Mouse (Mus musculus): ENCODE measurements around the gene Selenbp1. TPM values are rescaled to one million over a fixed set of nuclear protein-coding genes. Genes with fewer than 3 reads are reported as not detected.
"Not testable (repeated sequence)": the region's sequence is repeated elsewhere in the genome, so short reads cannot be mapped to it uniquely, and the experiment has no call there.

The Selenbp1 gene
- total RNA-seq, 2 experiments from 2014 or later = 10.7 to 15.2 TPM

DNA sequence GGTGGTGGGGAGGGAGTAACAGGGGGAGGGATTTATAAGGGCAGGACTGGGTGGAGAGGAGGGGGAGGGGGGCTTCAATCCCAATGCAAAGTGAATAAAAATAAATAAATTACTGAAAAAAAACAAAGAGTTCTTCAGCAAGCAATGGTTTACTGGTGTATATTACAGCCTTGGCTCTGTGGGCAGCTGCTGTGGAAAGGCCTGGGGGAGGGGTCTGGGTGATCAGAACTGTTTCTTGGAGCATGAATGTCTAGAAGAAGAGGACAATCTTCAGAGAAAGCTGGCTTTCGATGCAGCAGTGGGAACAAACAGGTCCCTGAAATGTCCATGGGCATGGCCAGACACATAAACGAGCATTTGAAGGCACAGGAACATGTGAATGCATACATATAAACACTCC, 577 bp upstream of the Selenbp1 start:
- DNase-seq = not testable (repeated sequence)

GRCm38 (mm10) chr3:94933604-94934003, 748 bp downstream of the Selenbp1 start:
- not testable (repeated sequence) for DNase-seq

DNA sequence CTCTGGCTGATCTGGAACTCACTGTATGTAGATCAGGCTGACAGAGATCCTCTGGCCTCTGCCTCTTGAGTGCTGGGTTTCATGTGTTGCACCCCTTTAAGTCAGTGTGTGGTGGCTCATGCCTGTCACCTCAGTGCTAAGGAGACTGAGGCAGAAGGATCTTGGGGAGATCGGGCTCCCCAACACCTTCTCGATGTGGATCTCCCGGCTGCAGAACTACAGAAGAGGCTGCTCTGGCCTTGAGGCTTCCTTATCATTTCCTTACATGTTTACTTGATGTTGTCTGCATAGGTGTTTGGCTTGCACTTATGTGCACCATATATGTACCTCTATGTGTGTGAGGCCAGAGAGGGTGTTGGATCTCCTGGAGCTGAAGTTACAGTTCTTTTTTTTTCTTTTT, 1.7 kb downstream of the Selenbp1 start:
- DNase-seq = not testable (repeated sequence)

DNA sequence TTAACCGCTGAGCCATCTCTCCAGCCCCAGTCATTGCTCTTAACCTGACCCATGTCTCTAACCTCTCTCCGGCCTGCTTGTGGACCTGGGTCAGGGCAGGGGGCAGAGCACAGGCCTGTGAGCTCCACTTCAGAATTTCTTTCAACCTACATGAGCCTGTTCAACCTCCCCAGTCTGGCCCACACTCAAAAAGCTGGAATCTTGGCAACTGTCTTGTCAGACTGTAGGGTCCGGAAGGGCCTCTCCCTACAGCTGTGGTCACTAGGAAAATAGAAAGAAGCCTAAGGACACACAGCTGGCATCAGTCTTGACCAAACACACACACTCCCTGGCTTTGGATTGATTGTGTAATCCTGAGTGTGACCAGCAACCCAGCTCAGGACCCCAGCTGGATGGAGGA, 2.5 kb downstream of the Selenbp1 start:
- peak; percentile 66 for DNase-seq

DNA sequence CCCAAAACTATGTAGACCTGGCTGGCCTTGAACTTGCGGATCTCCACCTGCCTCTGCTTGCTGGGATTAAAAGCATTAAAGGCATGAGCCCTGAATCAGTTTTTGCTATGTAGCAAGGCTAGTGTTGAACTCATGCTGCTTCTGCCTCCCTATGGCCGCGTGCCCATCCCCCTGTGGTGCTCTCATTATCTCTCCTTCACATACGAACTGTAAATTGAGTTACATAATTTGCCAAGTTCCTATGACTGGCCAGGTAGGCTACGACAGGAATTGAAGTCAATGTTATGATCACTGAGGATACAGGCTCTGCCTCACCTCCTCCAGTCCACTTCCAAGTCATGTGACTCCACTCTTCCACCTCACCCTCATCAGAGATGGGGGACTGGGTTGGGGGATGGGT, 3.3 kb downstream of the Selenbp1 start:
- DNase-seq = not testable (repeated sequence)

DNA sequence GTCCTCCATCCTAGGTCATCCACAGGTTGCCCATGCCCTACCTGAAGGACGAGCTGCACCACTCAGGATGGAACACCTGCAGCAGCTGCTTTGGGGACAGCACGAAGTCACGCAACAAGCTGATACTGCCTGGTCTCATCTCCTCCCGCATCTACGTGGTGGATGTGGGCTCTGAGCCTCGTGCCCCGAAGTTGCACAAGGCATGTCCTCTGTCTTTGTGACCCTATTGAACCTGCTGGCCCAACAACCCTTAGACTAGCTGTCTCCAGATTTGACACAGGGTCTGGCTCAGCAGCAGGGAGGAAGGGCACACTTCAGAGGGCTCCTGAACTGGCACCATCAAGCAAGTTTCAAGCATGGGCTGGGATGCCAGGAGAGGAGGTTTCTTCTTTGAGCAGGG, 4.3 kb downstream of the Selenbp1 start:
- DNase-seq = not testable (repeated sequence)

DNA sequence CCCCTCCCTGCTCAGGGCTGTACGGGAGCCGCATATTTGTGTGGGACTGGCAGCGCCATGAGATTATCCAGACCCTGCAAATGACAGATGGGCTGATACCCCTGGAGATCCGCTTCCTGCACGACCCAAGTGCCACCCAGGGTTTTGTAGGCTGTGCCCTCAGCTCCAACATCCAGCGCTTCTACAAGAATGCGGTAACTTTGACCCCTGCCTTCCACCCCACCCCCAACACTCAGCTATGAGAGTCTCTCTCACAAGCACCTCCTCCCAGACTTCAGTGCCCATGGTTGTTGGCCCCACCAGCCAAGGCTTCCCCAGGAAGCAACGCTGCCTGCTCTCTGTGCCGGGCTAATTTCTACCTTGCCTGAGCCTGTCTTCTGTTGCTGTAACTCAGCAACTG, 7.2 kb downstream of the Selenbp1 start:
- DNase-seq = not testable (repeated sequence)

- not testable (repeated sequence) for DNase-seq
Observed at GRCm38 (mm10) chr3:94942211-94942967, 9.5 kb downstream of the Selenbp1 start.

DNA sequence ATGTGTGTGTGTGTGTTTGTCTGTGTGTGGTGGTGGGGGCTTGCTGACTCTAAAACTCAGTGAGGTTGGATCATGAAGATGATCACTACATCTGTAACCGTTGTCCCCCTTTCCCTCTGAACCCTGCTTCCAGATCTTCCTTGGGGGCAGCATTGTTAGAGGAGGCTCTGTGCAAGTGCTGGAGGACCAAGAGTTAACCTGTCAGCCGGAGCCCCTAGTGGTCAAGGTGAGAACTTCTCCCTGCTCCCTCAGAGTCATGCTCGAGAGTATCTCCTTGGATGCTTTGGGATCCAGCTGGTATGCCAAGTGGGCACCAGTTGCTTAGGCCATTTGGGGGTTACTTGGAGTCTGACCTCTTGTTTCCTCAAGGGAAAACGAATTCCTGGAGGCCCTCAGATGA, 10.8 kb downstream of the Selenbp1 start:
- DNase-seq = not testable (repeated sequence)

- DNase-seq = no peak
Observed at GRCm38 (mm10) chr3:94948066-94948614, 15.3 kb downstream of the Selenbp1 start.

DNA sequence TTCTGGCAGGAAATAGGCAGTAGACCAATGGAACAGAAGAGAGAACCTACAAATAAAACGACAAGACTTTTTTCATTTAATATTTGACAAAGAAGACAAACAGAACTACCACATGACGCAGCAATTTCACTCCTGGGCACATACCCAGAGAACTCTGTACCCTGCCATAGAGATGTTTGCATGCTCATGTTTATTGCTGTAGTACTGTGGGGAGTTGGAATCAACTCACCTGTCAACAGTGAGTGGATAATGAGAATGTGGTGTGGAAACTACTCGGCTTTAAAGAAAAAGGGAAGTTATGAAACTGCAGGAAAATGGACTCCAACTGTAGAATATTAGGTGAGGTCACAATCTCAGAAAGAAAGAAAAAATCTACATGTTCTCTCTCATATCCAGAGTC, 16.8 kb downstream of the Selenbp1 start:
- DNase-seq = no peak

GRCm38 (mm10) chr3:94952806-94953205, 19.9 kb downstream of the Selenbp1 start:
- DNase-seq = no peak

DNA sequence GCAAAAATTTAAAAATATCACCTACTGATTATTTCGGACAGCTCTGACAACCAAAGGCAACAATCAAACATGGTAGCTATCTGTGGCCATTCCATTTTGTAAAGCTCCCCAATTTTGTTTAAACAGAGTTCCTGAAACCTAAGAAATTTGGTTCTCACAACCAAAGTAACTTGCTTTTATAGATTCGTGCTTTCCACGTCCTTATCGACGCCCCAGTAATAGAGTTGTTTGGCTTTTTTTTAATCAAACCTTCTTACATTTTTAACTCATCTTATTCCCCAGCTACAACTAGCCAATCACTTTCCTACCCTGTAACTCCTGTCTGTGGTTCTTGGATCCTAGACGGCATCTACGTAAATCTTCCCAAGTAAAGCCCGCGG, 20.5 kb downstream of the Selenbp1 start:
- no peak for DNase-seq

DNA sequence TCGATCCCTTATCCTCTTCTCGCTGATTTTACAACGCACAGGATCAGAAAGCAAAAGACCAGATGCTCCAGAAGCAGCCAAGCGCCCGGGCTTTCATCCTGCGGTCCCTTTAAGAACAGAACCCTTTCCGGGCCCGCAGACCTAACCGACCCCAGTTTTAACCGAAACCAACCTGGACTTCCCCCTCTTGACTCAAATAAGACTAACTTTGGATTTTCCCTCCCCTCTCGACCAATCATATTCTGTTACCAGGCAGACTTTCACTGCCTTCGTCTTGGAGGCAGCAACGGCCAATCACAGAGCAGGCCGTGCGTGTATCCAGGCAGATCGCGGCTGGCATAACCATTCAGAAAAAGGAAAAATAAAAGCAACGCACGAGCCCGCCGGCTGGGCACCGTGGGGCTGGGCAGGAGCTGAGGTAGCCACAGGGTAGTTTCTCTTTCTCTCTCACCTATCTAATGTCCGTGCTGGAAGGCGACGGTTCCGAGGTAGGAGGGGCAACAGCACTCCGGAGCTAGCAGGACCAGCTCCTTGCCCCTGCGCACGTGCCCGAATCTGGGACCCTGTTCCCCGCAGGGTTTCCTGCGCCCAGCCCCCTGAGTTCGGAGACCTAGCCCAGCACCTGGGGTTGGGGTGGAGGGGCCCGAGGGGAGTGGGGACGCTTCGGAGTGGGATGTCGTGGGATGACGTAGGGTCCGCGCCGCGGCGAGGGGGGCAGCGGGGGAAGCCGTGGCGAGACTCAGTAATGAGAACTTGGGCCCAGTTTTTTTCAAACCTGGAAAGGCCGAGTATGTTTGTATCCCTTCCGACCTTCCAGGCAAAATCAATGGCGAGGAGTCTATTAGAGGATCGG, 21.1 kb downstream of the Selenbp1 start, which contains the start of gene Rfx5:
Gene Rfx5, plus strand, starts transcription at position 312 of the 853 bp plus-strand sequence.
- peak; percentile 92 for DNase-seq

GRCm38 (mm10) chr3:94958295-94958694, 25.4 kb downstream of the Selenbp1 start:
- DNase-seq = no peak

GRCm38 (mm10) chr3:94959871-94960270, 27.0 kb downstream of the Selenbp1 start:
- peak; percentile 30 for DNase-seq

GRCm38 (mm10) chr3:94960322-94960721, 27.5 kb downstream of the Selenbp1 start:
- no peak for DNase-seq

DNA sequence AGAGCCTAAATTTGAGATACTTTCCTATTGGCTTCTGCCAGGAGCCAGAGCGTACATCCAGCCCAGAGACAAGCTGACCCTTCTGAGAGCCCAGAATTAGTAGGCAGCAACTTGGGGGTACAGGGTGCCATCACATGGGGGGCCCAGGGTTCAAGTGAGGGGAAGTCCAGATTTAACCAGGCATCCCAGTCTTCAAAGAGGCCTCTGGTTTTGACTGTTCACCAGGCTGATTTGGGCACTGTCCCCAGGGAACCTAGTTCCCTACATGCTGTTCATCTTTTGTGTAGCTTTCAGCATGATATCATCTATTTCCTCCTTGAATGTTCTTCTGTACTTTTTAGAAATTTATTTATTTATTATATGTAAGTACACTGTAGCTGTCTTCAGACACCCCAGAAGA, 32.1 kb downstream of the Selenbp1 start:
- no peak for DNase-seq

GRCm38 (mm10) chr3:94965878-94966277, 33.0 kb downstream of the Selenbp1 start:
- no peak for DNase-seq

- DNase-seq = no peak
Observed at GRCm38 (mm10) chr3:94972552-94972951, 39.7 kb downstream of the Selenbp1 start.

DNA sequence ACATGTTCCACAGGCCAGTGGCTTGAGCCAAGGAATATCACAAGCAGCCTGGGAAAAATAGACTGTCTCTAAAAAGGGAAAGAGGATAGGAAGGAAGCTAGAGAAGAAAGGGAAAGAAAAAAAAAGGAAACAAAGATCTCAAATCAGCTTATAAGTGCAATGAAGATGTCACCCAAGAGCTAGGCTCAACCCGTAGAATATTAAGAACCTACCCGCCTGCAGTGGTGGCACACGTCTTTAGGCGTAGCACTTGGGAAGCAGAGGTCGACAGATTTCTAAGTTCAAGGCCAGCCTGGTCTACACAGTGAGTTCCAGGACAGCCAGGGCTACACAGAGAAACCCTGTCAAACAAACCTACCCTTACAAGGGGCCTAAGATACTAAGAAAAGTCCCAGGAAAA, 40.8 kb downstream of the Selenbp1 start:
- no peak for DNase-seq

GRCm38 (mm10) chr3:94974026-94974527, 41.2 kb downstream of the Selenbp1 start:
- DNase-seq = no peak

Data from gastrocnemius, postnatal 25 days (tissue).